Mouse (Mus musculus) embryonic fibroblast, embryonic 13.5 days (primary cell): ENCODE data around the gene Gm6685.

Experiments
- CTCF ChIP-seq: IDR thresholded peaks from 2 replicates; pipeline ENCODE4 v1.5.1; 2011; ENCODE audit warnings: mild to moderate bottlenecking, control low read depth, low read length, moderate library complexity, borderline replicate concordance; ENCODE audit not compliant: insufficient read depth
- POLR2A ChIP-seq: IDR thresholded peaks from 2 replicates; pipeline ENCODE4 v1.6.1; 2011; ENCODE audit warnings: low read depth, mild to moderate bottlenecking, control low read depth, low read length, moderate library complexity

GRCm38 (mm10) chr11:28375891-28376290, 36.2 kb upstream of the Gm6685 start:
- TF ChIP-seq CTCF = no peak
- TF ChIP-seq POLR2A = no peak
